Mouse (Mus musculus): ENCODE measurements around the gene Gm5868. TPM values are rescaled to one million over a fixed set of nuclear protein-coding genes. Genes with fewer than 3 reads are reported as not detected.
A peak's percentile ranks its signal among the peaks of the same experiment; 100 is the strongest.
"Not testable (repeated sequence)": the region's sequence is repeated elsewhere in the genome, so short reads cannot be mapped to it uniquely, and the experiment has no call there.

Gm5868 gene
- total RNA-seq (2021), result under 1 TPM in 1 of 2 experiments, not detected in 1; 0.27 TPM

DNA sequence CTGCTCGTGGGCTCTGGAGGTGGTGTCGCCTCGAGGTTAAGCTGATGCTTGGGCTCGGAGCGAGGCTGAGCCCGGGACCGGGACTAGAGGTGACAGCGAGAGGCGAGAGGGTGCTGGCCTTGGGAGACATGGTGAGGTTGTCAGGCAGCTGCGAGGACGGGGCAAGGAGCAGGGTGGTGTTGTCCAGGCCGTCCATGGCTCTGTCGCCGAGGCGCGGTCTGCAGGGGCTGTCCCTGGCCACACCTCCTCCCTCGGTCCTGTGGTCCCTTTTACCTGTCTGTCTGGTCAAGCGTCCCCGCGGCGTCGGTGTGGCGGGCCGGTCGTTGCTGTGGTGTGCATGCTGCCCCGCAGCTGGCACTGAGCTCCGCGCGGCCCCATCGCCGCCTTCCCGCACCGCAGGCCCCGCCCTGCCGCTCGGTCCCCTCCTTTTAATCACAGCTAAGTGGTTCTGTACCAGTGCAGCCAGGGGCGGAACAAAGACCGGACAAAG is at the start of gene Gm5868:
TSS of gene Gm5868 (minus strand) at position 360 of the 490 bp plus-strand sequence.
- no peak for DNase-seq

DNA sequence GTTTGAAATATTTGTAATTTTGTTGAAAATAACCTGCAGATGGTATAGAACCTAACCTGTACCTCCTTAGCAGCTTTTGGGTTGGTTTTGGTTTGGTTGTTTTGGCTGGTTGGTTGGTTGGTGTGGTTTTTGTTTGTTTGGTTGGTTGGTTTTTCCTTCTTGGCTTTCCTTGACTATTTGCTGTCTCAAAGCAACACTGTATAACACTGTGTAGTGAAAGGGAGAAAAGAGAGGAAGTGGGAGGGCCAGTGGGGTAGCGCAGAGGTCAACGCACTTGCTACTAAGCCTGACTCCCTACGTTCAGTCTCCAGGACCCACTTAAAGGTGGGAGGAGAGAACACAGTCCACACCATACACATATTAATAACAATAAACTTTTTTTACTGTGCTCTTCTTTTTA is 49.2 kb upstream of the Gm5868 start:
- DNase-seq, result no peak

DNA sequence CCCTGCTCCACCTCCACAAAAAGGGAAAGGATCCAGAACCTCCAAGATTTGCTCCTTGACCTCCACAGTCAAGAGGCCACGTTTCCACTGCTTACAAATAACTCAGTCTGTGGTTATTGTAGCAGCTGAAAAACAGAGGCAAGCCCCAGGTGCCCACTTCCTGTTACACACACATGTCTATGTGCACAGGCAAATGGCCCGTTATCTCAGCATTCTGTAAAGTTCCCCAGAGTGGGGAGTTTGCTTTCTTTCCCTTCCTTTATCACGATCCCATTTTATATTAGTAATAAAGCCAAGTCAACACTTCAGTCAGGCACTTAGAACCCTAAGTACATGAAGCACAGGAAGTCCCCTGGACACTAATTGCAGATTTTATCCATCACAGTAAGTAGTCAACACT is 48.8 kb upstream of the Gm5868 start:
- no peak for DNase-seq

DNA sequence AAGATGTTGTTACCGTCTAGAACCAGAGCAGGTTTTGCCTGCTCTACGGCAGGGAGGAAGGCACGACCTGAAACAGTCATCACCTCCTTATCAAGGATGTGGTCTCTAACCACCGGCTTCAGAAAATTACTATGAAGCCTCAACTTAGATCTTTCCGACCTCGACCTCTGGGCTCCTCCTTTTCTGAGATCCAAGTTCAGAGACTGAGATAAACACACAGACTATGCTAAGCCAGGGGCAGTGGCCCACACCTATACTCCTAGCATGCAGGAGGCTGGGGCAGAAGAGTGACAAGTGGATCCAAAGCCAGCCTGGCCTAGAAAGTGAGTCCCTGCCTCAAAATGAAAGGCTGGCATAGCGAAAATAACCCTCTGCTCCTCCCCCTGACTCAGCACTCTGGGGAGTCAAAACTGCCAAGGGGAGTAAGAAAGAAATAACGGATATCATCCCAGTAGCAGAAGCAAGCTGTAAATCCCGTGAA is 47.5 kb upstream of the Gm5868 start:
- no peak for DNase-seq

DNA sequence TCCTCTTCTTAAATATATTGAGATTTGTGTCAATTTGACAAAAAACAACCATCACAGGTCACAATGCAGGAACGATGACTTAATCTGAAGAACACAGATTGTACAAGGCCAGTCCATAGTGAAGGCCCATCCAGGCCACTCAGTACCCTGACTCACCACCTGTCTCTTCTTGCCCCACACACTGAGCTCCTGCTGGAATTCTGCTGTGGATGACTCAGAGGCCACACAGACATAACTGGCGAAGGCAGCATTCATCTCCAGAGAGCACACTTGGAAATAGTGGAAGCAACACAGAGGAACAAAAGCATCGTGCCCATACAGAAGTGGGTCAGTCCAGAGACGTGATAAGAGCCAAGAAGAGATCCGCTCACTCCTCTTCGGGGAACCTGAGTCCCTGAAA is 42.7 kb upstream of the Gm5868 start:
- DNase-seq, result no peak

DNA sequence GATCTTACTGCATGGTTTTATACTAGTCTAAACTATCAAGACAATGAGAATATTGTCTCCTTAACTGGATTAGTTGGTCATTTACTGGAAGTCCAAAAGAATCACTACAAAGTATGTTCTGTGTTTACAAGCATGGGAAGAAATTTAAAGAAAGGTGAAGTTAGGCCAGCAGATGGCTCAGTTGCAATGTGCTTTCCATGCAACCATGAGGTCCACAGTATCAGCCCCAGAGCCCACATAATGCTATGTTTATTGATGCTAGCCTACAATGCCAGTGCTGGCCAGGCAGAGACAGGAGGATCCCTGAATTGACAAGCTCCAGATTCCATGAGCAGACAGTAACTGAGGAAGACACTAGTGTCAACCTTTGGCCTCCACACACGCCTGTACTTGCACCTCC is 33.7 kb upstream of the Gm5868 start:
- DNase-seq, result no peak

DNA sequence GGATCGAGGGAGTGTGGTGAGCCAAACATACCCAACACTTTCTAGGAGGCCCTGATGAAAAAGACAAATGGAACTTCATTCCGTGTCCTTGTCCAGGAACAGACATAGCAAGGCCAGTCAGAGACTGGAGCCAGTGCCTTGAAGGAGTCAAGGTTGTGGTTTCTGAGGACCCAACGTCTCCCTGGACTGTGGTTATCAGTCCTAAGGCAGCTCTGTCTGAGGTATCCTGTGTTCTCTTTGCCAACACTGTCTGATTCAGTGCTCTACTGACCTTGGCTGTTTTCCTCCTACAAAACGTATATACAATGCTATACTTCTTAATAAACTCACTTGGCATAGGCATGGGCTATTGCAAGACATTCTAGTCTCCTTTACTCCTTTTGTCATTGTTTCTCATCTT is 30.1 kb upstream of the Gm5868 start:
- no peak for DNase-seq

DNA sequence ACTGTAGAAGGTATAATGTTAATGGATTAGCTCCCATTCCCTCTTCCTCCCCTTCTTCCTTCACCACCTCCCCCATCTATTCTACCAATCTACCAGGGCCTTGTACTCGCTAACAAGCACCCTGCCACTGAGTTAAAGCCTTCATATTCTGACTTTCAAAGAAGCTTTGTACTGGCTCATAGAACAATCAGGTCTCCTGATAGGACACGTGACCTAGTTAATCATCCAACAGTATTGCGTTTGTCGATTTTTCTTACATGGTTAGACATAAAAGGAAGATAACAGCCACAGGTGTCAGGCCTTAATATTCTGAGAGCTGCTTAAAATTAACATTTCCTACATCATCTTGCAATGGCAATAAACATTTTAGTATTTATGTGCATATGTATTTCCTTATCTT is 15.8 kb upstream of the Gm5868 start:
- DNase-seq, result no peak

DNA sequence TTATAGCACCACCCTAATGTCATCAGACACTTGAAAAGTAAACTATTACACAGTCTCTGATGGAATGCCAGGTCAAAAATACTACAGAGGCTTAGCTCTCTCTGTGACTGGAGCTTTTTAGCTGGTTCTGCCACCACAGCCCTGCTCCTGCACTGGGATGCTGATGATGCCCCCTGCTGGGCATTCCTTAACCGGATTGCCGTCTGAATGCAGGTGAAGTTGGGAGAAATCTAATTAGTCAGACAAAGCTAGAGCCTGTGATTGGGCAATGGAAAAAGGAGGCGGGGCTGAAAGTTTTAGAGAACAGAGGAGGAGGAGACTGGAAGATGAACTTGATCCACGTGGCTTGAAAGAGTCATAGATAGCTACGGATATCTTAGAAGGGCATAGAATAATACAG is 13.7 kb upstream of the Gm5868 start:
- DNase-seq, result no peak

DNA sequence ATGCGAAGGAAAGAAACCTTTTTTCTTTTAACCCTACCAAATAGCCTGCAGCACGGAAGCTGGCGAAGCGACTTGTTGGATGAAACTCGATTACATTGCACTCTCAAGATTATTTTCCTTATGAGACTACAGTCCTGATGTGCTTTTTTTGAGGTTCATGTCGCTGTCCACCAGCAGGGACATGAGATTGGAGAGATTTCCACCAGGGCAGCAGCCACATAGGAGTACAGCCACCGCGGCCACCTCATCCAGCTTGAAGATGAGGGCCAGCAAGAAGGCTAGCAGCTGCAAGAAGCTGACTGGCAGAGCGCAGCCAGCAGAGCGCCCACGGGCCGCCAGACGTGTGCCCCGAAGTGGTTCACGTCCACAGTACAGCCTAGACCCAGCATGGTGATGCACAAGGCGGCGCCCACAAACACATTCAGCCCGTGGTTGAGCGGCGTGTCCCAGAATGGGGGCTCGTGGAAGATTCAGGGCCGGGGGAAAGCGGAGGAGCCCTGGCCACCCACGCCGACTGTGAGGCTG is 622 bp downstream of the Gm5868 start:
- not testable (repeated sequence) for DNase-seq

DNA sequence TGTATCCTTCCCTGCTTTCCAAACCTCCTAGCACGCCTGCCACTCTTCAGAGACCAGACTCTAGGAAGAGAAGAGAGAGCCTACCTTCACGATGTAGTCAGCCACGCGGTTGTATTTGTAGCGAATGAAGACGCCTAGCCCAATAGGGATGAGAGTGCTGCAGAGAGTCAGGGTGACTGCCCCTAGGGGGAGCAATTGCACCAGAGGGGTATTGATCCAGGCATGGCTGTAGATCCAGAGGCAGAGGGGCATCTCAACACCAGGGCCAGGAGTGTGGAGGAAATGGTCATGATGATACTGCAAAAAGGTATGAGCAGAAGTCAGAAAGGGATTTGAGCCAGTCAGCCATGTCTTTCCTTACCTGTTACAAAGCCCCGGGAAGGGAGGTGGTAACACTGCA is 1.2 kb downstream of the Gm5868 start:
- not testable (repeated sequence) for DNase-seq

DNA sequence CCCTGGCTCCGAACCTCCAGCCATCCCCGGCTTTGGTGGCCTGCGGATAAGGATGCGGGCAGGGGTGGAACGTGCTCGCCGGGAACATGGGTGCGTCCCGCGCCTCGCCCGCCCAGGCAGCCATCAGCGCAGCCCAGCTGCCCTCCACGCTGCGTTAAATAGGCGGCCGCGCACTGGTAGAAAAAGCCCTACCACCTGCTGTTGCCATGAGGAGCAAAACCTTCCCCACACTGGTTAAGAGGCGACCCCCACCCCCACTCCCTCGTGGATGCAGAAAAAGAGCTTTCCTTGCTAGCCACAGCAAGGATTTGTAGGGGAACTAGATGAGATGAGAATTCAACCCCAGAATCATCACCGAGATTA is 6.4 kb downstream of the Gm5868 start, which contains the start of gene Zar1:
TSS of gene Zar1 (minus strand) at position 285 of the 363 bp plus-strand sequence.
- DNase-seq, result not testable (repeated sequence)

DNA sequence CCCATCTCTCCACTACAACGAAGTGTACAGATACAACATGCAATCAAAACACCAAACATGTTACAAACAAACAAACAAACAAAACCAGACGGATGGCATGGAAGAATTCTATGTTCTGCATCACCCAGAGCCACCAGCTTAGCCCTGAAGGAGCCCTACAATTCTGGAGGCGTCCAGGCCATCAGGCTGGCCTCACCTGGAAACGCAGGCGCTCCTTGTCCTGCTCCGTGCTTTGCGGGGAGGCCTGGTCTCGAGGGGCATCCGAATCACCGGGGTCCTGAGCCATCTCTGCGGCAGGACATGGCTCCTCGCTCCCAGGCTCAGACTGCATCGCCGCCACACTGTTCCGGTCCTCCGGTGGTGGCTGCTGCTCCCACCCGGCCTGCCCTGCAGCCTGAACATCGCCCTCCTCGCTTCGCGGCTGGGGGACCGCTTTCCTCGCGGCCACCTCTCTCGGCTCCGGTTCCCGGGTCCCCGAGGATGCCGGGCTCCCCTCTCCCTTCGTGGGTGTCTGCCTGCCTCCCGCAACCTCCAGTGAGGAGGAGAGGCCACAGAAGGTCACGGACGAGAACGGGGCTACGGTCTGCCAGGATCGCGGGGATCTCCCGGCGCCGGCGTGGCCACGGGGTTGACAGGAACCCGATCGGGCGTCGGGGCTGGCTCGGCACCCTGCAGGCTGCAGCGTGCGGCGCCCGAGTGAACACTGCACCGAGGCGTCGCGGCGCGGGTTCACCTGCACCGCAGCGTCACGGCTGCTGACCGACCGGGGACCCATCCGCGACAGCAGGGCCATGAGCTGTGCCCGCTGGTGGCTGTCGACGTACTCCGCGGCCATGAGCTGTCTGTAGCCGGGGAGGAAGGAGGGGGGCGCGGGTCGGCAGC is 7.0 kb downstream of the Gm5868 start:
- not testable (repeated sequence) for DNase-seq

DNA sequence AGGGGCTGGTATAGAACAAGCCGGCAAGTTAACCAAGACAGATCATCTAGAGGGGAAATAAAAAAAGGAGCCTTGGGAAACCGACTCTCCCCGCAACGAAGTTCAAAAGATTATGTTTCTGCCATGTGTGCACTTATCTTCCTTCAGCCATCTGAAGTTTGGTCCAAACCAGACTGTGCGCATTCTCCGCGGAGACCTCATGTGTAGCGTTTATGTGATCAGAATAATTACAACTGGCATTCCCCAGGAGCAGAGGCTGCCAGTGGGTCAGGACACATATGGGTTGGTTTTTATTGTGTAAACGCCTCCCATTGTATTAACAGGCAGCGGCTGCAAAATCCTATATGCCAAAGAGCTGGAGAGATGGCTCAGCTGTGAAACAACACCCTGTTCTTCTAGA is 7.8 kb downstream of the Gm5868 start:
- not testable (repeated sequence) for DNase-seq

DNA sequence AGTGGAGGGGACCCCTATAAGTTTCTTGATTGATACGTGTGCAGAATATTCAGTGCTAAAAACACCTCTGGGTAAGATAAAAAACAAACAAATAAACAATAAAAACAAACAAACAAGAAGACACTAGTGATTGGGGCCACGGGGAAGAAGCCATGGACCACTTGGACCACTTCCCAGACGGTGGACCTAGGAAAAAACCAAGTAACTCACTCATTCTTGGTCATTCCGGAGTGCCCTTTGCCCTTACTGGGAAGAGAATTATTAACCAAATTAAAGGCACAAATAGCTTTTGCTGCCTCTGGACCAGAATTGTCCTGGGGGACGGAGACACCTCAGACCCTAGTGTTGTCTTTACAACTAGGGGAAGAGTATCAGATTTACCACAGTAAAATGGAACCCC is 21.7 kb downstream of the Gm5868 start:
- DNase-seq, result no peak

DNA sequence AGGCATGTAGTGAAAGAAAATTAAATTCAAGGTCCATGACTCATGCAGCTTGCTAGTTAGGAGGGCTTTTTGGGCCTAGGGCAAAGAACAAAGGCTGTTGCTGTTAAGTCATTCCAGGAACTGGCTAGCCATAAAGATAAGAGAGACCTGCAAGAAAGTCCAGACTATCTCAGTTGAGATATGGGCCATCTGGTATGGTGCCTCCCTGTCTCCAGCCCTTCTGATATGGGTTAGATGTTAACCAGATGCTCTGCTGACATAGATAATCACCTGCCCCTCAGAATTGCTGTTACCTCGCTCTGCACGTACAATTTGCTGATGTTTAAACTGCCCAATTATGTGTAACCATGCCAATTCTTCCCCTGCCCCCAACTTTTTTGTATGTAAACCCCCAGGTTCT is 24.2 kb downstream of the Gm5868 start:
- not testable (repeated sequence) for DNase-seq

DNA sequence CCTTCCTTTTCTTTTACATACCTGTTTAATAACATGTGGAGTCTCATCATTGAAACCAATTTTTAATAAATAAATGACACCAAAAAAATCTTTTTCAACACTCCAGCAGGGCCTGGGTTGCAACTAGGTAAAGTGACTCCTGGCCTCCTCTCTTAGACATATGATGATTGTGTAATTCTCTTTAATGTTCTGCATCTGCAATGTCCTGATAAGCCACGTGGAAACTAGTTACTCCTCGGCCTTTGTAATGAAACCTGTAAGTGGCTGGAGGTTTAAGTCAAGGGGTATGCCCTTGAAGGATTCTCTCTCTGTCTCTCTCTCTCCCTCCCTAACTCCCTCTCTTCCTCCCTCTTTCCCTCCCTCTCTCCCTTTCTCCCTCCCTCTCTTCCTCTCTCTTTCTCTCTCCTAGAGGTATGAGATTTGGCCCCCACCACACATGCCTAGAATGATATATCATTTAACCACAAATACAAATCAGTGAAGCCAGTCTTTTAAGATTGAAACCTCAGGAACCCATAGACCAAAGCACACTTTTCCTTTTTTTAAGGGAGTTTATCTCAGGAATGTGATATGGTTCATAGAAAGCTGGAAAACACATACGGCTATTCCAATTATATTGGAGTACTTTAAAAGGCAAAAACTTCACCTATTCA is 26.2 kb downstream of the Gm5868 start:
- no peak for DNase-seq

DNA sequence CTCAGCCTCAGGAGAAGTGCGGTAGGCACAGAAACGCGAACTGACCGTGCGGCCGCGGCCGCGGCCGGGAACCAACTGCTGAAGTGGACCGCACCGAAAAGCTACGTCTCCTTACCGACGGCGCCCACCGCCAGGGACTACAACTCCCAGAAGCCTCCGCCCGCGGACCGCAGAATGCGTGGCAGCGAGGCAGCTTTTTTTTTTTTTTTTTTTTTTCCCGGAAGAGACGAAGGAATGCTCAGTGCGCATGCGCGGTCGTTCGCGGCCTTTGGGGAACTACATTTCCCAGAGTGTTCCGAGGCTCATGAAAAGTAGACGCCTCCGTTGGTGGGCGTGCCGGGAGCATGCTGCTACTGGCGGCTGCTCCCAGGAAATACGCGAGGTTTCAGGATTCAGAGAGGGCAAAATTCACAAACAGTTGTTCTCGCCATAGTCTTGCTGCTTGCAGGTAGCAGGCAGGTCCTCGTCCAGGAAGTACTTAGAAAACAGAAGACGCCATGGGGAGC is 27.8 kb downstream of the Gm5868 start, which contains the start of gene Nfxl1:
TSS of gene Nfxl1 (minus strand) at position 141 of the 506 bp plus-strand sequence.
- DNase-seq, result peak; percentile 95

DNA sequence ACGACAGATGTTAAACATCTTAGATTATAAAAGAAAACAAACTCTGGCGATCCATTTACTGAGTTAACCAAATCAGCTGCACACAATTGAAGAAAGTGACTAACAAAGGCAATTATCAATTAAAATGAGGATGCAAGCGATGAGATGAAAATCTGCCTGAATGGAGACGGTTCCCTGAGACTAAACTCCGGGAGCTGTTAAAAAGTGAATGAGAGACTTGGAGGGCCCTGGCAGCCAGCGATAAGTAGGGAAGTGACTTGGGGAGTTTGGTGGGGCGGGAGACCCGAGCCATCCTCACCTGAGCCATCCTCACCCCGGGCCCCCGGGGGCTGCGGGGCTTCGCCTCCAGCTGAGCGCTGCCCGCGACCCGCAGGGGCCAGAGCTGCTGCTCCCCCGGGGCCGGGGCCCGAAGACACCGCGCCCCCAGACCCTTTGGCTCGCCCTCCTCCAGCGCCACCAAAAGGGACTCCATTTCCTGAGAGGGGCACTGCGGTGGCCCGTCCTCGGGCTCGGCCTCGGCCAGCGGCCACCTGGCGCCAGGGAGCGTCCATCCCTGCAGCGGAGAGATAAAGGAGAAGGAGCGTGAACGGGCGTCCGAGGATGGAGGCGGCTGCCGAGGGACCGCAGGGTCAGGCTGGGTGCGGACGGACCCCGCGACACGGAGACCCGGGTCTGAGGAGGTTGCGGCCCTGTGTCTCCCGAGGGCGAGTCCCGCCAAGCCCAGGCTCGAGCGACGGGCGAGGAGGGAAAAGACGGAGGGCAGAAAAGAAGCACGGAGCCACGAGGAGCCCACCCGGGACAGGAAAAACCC is 28.4 kb downstream of the Gm5868 start:
- DNase-seq, result peak; percentile 12 to 49

DNA sequence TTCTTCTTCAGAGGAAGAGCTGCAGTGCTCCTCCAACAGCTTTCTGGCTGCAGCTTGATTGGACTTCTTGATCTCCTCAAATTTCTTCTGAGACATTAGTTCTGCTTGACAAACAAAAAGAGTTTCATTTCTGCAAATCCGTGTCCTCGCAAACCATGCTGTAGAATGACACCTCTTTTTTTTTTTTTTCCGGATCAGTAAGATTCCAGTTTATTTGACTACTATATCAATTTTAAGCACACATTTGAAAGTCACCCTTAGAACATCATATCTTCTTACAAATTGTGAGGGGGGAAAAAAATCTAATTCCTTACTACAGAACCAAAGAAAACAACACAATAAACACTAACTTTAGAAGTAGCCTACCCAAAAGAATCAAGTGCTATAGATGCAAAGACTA is 31.1 kb downstream of the Gm5868 start:
- no peak for DNase-seq

DNA sequence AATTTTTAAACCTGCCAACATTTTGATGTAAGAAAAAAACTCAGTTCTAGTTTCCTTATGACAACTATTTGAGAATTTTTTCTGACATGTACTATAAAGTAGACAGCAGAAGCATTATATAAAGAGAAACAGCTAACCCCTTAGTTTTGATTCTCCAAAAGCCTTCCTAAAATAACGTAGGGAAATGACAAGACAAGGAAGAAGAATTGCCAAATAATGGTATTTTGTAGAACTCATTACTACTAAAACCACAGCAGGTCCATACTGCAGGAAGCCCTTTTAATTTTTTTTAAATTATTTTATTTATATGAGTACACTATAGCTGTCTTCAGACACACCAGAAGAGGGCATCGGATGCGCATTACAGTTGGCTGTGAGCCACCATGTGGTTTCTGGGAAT is 36.1 kb downstream of the Gm5868 start:
- no peak for DNase-seq
